Mouse (Mus musculus): ENCODE results near the gene Kcnma1. TPM values are rescaled to one million over a fixed set of nuclear protein-coding genes. Genes with fewer than 3 reads are reported as not detected.
A peak's percentile ranks its signal among the peaks of the same experiment; 100 is the strongest.

Gene Kcnma1
- polyA plus RNA-seq, 1 experiment from 2014 or later: 22.8 TPM

DNA sequence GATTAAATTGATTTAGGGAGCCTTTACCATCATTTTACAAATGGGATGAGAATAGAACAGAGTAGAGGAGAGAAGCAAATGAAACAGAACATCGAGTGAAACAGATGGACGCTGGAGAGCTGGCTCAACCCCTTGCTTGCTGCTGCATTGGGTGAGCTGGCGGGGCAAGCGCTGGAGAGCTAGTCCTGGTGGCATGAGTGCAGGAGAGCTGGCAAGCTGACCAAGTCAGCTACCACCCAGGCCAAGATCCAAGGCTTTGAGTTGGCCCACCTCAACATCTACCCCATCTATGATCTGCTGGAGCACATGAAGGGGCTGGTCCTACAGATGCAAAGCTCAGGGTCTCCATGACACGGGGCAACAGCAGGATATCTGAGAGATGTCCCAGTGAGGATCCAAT, 301.4 kb downstream of the Kcnma1 start:
- 88% methylated on average over 5 of the region's 5 CpGs for WGBS
- no peak overlapping the region for H3K27ac ChIP-seq

GRCm38 (mm10) chr14:23710954-23711353, 303.3 kb downstream of the Kcnma1 start:
- Histone ChIP-seq H3K36me3 (replicated peaks; ENCODE audit: control insufficient read depth, insufficient read depth) (no peaks in the 10 kb centered on the region), H3K27me3 (ENCODE audit: control insufficient read depth, insufficient read depth, low read length) (no peaks in the 10 kb centered on the region; the same call in 1 of the 2 replicates), H3K9ac (no peak overlapping the region), H3K9me3 (ENCODE audit: control insufficient read depth, low read length) (no peaks in the 10 kb centered on the region), H3K4me2 (replicated peaks) (no peak overlapping the region), H3K27ac (peak overlapping the region; percentile 61), H3K4me1 (replicated peaks; ENCODE audit: control insufficient read depth, insufficient read depth, low read length) (peaks cover 23% of the 10 kb centered on the region; the same call in 1 of the 2 replicates), H3K4me3 (replicated peaks; ENCODE audit: low read length) (no peak overlapping the region)
- ATAC-seq (ENCODE audit: low FRiP score): peak; percentile 59; the same call in 1 of the 2 replicates
- 63% methylated on average over 7 of the region's 7 CpGs for WGBS
- DNase-seq (ENCODE audit: low spot score): peak; percentile 58

More for the DNA sequence above, 301.4 kb downstream of the Kcnma1 start:
- H3K4me1 ChIP-seq (replicated peaks; ENCODE audit: control insufficient read depth, insufficient read depth, low read length): peaks cover 22% of the 10 kb centered on the region; the same call in 1 of the 2 replicates
- H3K9ac ChIP-seq: no peak overlapping the region
- no peaks in the 10 kb centered on the region for H3K36me3 ChIP-seq (replicated peaks; ENCODE audit: control insufficient read depth, insufficient read depth)
- H3K4me3 ChIP-seq (replicated peaks; ENCODE audit: low read length): no peak overlapping the region
- no peaks in the 10 kb centered on the region; the same call in 1 of the 2 replicates for H3K27me3 ChIP-seq (ENCODE audit: control insufficient read depth, insufficient read depth, low read length)
- no peaks in the 10 kb centered on the region for H3K9me3 ChIP-seq (ENCODE audit: control insufficient read depth, low read length)
- ATAC-seq (ENCODE audit: low FRiP score) (no peak), DNase-seq (ENCODE audit: low spot score) (no peak)
- H3K4me2 ChIP-seq (replicated peaks): no peak overlapping the region

DNA sequence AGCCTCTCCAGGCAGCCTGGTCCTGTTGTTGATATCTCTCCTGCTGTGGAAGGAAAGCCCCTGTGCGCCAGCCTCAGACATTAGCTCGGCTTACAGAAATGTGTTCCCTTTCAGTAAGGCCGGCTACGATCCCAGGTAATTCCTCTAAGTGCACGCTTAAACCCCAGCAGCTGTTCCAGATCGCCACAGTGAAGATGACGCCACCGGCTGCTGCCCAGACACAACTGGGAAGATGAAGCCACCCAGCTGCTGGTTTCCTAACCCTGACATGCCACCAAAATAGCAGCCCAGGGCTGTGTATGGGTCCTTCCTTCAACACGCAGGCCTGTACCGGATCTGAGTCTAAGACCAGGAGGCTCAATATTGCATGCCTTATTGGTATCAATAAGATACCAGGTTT, 307.5 kb downstream of the Kcnma1 start:
- DNase-seq (ENCODE audit: low spot score) (no peak), ATAC-seq (ENCODE audit: low FRiP score) (no peak)
- H3K36me3 ChIP-seq (replicated peaks; ENCODE audit: control insufficient read depth, insufficient read depth): no peaks in the 10 kb centered on the region
- no peak overlapping the region for H3K9ac ChIP-seq
- 84% methylated on average over 10 of the region's 10 CpGs for WGBS
- no peak overlapping the region for H3K27ac ChIP-seq
- H3K4me1 ChIP-seq (replicated peaks; ENCODE audit: control insufficient read depth, insufficient read depth, low read length): peaks cover 14% of the 10 kb centered on the region; the same call in 1 of the 2 replicates
- H3K9me3 ChIP-seq (ENCODE audit: control insufficient read depth, low read length): no peaks in the 10 kb centered on the region
- no peak overlapping the region for H3K4me2 ChIP-seq (replicated peaks)
- no peaks in the 10 kb centered on the region for H3K27me3 ChIP-seq (ENCODE audit: control insufficient read depth, insufficient read depth, low read length)
- no peak overlapping the region for H3K4me3 ChIP-seq (replicated peaks; ENCODE audit: low read length)

DNA sequence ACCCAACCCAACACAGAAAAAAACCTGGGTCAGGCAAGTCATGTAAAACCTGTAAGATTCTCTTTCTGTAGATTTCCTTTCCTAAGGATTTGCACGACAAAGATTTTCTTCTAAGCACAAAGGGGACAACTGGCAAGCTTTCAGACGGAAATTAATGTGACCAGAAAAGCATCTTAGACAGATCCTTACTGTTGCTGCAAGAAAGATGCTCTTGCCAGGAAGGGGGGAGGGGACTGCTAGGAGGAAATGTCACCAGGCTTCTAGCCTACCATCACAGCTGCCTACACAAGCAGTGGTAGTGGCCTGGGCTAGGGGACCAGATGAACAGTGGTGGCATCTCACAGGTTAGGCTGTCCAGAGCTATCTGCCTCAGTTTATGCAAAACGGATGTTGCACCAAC, 308.6 kb downstream of the Kcnma1 start:
- H3K9me3 ChIP-seq (ENCODE audit: control insufficient read depth, low read length): no peaks in the 10 kb centered on the region
- DNase-seq (ENCODE audit: low spot score) (no peak), ATAC-seq (ENCODE audit: low FRiP score) (no peak)
- no peak overlapping the region for H3K27ac ChIP-seq
- no peak overlapping the region for H3K9ac ChIP-seq
- no peaks in the 10 kb centered on the region for H3K36me3 ChIP-seq (replicated peaks; ENCODE audit: control insufficient read depth, insufficient read depth)
- 0 out of 2 replicates have a peak, but pooled peaks cover 3% of the 10 kb centered on the region for H3K4me1 ChIP-seq (replicated peaks; ENCODE audit: control insufficient read depth, insufficient read depth, low read length)
- H3K27me3 ChIP-seq (ENCODE audit: control insufficient read depth, insufficient read depth, low read length): no peaks in the 10 kb centered on the region
- H3K4me3 ChIP-seq (replicated peaks; ENCODE audit: low read length): no peak overlapping the region
- 50% methylated on average over 3 of the region's 3 CpGs for WGBS
- no peak overlapping the region for H3K4me2 ChIP-seq (replicated peaks)

DNA sequence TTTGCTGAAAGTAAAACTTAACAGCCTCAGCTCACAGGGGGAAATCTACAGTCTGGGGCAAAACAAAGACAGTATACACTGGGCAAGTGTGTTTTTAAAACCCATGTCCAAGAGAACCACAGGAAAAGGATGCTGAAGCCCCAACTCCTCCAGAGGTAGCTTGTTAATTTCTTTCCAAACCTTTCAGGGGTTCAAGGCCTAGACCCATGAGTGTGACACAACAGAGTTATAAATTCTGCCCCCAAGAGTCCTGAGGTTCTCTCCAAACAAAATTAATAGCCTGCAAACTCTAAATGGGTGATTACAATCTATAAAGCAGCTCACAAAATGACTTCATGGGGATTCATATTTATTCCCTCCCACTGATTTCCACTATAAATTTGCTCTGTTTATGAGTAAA, 310.0 kb downstream of the Kcnma1 start:
- Histone ChIP-seq H3K4me1 (replicated peaks; ENCODE audit: control insufficient read depth, insufficient read depth, low read length) (0 out of 2 replicates have a peak, but pooled peaks cover 3% of the 10 kb centered on the region), H3K9ac (no peak overlapping the region), H3K36me3 (replicated peaks; ENCODE audit: control insufficient read depth, insufficient read depth) (no peaks in the 10 kb centered on the region), H3K27me3 (ENCODE audit: control insufficient read depth, insufficient read depth, low read length) (no peaks in the 10 kb centered on the region), H3K4me3 (replicated peaks; ENCODE audit: low read length) (no peak overlapping the region), H3K9me3 (ENCODE audit: control insufficient read depth, low read length) (no peaks in the 10 kb centered on the region), H3K4me2 (replicated peaks) (no peak overlapping the region), H3K27ac (no peak overlapping the region)
- DNase-seq (ENCODE audit: low spot score) (no peak), ATAC-seq (ENCODE audit: low FRiP score) (no peak)

DNA sequence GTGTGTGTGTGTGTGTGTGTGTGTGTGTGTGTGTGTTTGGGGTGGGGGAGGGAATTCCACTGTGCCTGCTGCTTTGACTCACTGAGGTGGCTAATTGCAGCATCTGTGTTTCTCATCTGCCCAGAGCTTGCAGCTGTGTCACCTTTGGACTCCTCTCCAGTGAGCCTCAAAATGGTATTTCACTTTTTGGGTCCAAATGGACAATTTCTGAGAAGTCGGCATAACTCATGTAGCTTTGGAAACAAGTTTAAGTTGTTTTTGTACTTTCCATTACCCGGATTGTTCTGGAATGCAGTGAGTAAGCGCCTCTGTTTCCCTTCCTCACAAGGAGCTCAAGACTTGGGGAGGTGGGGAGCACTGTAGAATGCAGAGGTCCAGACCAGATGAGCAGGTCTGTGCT, 317.9 kb downstream of the Kcnma1 start:
- H3K4me2 ChIP-seq (replicated peaks): no peak overlapping the region
- no peak overlapping the region for H3K27ac ChIP-seq
- ATAC-seq (ENCODE audit: low FRiP score) (no peak), DNase-seq (ENCODE audit: low spot score) (no peak)
- H3K9ac ChIP-seq: no peak overlapping the region
- WGBS: 84% methylated on average over 3 of the region's 3 CpGs
- H3K27me3 ChIP-seq (ENCODE audit: control insufficient read depth, insufficient read depth, low read length): no peaks in the 10 kb centered on the region
- no peaks in the 10 kb centered on the region for H3K9me3 ChIP-seq (ENCODE audit: control insufficient read depth, low read length)
- no peaks in the 10 kb centered on the region for H3K36me3 ChIP-seq (replicated peaks; ENCODE audit: control insufficient read depth, insufficient read depth)
- H3K4me1 ChIP-seq (replicated peaks; ENCODE audit: control insufficient read depth, insufficient read depth, low read length): no peaks in the 10 kb centered on the region
- no peak overlapping the region for H3K4me3 ChIP-seq (replicated peaks; ENCODE audit: low read length)

DNA sequence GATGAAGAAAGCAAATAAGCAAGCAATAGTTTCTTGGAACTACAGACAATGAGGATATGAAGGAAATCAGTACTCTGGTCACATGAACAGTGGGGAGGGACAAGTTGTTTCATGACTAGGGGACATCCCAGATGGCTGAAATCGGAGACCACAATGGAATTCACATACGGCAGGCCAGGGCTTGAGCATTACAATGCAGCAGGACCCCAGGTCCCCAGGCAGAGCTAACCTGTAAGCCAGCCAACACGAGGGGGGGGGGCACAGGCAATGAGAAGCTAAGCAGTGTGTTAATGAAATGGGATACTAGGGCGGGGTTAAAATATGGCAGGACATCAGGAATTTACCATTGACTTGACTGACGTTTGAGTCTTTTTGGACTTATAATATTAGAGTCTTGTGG, 324.6 kb downstream of the Kcnma1 start:
- H3K27me3 ChIP-seq (ENCODE audit: control insufficient read depth, insufficient read depth, low read length): no peaks in the 10 kb centered on the region
- H3K4me2 ChIP-seq (replicated peaks): no peak overlapping the region
- DNase-seq (ENCODE audit: low spot score): no peak
- no peaks in the 10 kb centered on the region for H3K4me1 ChIP-seq (replicated peaks; ENCODE audit: control insufficient read depth, insufficient read depth, low read length)
- 51% methylated on average over 5 of the region's 5 CpGs for WGBS
- ATAC-seq (ENCODE audit: low FRiP score): no peak
- no peak overlapping the region for H3K27ac ChIP-seq
- H3K9me3 ChIP-seq (ENCODE audit: control insufficient read depth, low read length): no peaks in the 10 kb centered on the region
- no peak overlapping the region for H3K4me3 ChIP-seq (replicated peaks; ENCODE audit: low read length)
- H3K9ac ChIP-seq: no peak overlapping the region
- H3K36me3 ChIP-seq (replicated peaks; ENCODE audit: control insufficient read depth, insufficient read depth): no peaks in the 10 kb centered on the region

GRCm38 (mm10) chr14:23688513-23688912, 325.8 kb downstream of the Kcnma1 start:
- no peak overlapping the region for H3K4me3 ChIP-seq (replicated peaks; ENCODE audit: low read length)
- H3K36me3 ChIP-seq (replicated peaks; ENCODE audit: control insufficient read depth, insufficient read depth): no peaks in the 10 kb centered on the region
- H3K4me2 ChIP-seq (replicated peaks): no peak overlapping the region
- no peak for DNase-seq (ENCODE audit: low spot score)
- H3K9me3 ChIP-seq (ENCODE audit: control insufficient read depth, low read length): no peaks in the 10 kb centered on the region
- 78% methylated on average over 3 of the region's 3 CpGs for WGBS
- H3K9ac ChIP-seq: no peak overlapping the region
- no peak overlapping the region for H3K27ac ChIP-seq
- H3K27me3 ChIP-seq (ENCODE audit: control insufficient read depth, insufficient read depth, low read length): no peaks in the 10 kb centered on the region
- no peaks in the 10 kb centered on the region for H3K4me1 ChIP-seq (replicated peaks; ENCODE audit: control insufficient read depth, insufficient read depth, low read length)
- ATAC-seq (ENCODE audit: low FRiP score): no peak

DNA sequence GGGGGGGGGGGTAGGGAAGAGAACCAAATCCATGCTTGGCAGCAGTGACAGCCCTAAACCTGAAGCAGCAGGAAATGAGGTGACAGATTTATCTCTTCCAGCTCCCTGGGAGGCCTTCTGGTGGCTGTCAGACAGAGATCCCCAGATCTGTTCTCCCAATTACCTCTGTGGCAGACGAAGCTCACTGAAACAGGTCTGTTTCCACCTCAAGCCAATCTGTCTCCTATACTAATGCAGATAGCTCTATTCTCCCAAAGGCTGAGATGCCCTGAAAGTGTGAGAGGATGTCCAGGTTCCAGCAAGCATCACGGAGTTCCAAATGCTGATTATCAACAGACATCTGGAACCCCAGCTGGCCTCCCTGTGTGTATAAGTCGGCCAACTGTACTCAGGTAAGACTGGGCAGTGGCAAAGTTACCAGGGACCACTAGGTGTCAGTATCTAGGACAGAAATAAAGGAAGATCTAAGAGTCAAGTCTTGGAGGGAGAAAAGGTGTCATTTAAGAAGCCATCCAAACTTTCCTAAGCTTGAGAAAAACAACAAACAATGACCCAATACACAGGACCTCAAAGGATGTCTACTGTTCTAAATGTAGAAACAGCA, 329.7 kb downstream of the Kcnma1 start:
- Histone ChIP-seq H3K27ac (no peak overlapping the region), H3K9ac (no peak overlapping the region), H3K4me3 (replicated peaks; ENCODE audit: low read length) (no peak overlapping the region), H3K4me2 (replicated peaks) (no peak overlapping the region), H3K4me1 (replicated peaks; ENCODE audit: control insufficient read depth, insufficient read depth, low read length) (no peaks in the 10 kb centered on the region), H3K27me3 (ENCODE audit: control insufficient read depth, insufficient read depth, low read length) (no peaks in the 10 kb centered on the region), H3K9me3 (ENCODE audit: control insufficient read depth, low read length) (no peaks in the 10 kb centered on the region), H3K36me3 (replicated peaks; ENCODE audit: control insufficient read depth, insufficient read depth) (no peaks in the 10 kb centered on the region)
- WGBS: 69% methylated on average over 3 of the region's 3 CpGs
- no peak for DNase-seq (ENCODE audit: low spot score)
- no peak for ATAC-seq (ENCODE audit: low FRiP score)

GRCm38 (mm10) chr14:23682758-23683157, 331.5 kb downstream of the Kcnma1 start:
- Histone ChIP-seq H3K4me3 (replicated peaks; ENCODE audit: low read length) (no peak overlapping the region), H3K4me1 (replicated peaks; ENCODE audit: control insufficient read depth, insufficient read depth, low read length) (no peaks in the 10 kb centered on the region), H3K27me3 (ENCODE audit: control insufficient read depth, insufficient read depth, low read length) (no peaks in the 10 kb centered on the region), H3K27ac (no peak overlapping the region), H3K4me2 (replicated peaks) (no peak overlapping the region), H3K9me3 (ENCODE audit: control insufficient read depth, low read length) (no peaks in the 10 kb centered on the region), H3K36me3 (replicated peaks; ENCODE audit: control insufficient read depth, insufficient read depth) (no peaks in the 10 kb centered on the region), H3K9ac (no peak overlapping the region)
- WGBS: 94% methylated on average over 4 of the region's 4 CpGs
- DNase-seq (ENCODE audit: low spot score) (no peak), ATAC-seq (ENCODE audit: low FRiP score) (no peak)
